Mouse (Mus musculus): Measurements from ENCODE around the gene Slc39a12.

Slc39a12 gene

GRCm38 (mm10) chr2:14388162-14388561, at the start of gene Slc39a12:
Gene Slc39a12 (plus strand): TSS chr2:14388316.
- DNase-seq: no peak

DNA sequence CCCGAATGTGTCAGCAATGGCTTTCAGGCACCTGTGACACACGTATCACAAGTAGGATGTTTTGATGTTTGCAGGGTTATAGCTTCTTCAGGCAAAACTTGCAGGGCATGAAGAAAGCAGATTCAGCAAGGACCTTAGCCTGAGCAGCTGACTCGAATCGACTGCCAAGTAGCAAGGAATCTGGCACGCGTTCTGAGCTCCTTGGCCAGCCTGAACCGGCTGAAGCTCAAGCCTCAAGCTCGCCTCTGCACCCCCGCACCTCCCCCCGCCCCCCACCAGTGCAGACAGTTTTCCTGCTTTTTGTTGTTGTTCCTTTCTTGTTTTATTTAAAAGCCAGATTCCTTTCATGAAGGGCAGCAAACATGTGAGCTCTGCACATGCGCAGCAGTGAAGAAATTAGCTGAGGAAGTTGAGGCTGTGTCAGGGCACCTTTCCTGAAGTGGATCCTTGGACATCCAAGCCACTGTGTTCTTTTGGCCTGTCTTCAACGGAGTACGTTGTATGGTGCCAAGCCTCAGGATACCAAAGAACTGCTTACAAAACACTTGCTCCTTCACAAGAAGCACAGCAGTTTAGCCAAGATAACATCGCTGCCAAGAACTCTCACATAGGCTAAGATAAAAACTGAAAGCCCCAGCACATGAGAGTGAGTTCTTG, 46.3 kb upstream of the Slc39a12 start:
- DNase-seq: no peak

DNA sequence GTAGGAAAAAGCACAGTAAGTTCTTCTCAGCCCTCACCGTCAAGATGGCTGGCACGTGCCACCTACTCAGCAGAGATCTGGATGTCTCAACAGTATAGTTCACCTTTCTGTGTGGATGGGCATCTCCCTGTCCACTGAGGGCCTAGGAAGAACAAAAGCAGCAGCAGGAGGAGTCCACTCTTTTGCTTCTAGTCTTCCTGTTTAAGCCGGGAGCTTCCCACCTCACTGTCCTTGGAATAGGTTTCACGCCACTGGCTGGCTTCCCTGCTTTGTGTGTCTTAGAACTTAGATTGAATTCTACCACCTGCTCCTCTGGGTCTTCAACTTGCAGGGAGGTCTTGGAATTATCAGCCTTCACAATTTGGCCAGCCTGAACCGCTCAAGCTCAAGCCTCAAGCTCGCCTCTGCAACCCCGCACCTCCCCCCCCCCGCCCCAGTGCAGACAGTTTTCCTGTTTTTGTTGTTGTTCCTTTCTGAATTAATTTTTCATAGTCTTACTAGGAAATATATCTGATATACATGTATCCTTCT, 45.7 kb upstream of the Slc39a12 start:
- DNase-seq: no peak

- no peak for DNase-seq
Observed at GRCm38 (mm10) chr2:14388856-14389255, 740 bp downstream of the Slc39a12 start.

DNA sequence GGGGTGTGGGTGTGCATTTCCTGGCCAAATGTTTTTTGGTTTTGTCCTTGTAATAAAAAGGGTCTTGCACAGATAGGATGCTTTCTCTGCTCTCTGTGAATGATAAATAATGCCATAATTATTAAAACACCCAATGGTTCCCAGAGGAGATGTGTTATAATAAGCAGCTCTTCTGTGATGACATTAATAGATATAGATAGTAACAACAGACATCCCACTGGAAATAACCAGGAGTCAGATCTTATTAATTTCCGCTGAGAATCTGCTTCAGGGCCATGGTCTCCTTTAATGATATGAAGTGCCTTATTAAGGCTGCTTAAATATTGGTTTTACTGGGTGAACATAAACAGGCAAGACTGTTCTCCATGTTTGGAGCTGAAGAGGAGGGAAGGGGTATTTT, 2.8 kb downstream of the Slc39a12 start:
- DNase-seq: no peak

DNA sequence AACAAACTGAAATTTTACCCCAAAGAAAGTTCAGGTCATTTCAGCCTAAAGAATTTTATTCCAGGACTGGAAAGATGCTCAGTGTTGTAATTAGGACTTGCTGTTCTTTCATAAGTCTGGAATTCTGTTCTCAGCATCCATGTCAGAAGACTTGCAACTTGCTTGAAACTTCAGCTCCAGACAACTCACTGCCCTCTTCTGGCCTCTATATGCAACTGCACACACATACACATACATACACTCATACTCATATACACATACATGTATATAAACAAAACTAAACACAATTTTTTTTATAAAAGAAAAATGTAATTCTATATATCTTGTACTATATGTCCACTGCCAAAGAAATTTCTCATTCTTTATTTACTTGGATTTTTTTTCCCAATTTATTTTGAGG, 14.9 kb downstream of the Slc39a12 start:
- DNase-seq: no peak

- no peak for DNase-seq
Observed at GRCm38 (mm10) chr2:14428987-14429386, 40.9 kb downstream of the Slc39a12 start.

- no peak for DNase-seq
Observed at GRCm38 (mm10) chr2:14447322-14447721, 59.2 kb downstream of the Slc39a12 start.

- DNase-seq: no peak
Observed at GRCm38 (mm10) chr2:14450866-14451265, 62.8 kb downstream of the Slc39a12 start.

- no peak for DNase-seq
Observed at GRCm38 (mm10) chr2:14454946-14455631, 67.0 kb downstream of the Slc39a12 start.

DNA sequence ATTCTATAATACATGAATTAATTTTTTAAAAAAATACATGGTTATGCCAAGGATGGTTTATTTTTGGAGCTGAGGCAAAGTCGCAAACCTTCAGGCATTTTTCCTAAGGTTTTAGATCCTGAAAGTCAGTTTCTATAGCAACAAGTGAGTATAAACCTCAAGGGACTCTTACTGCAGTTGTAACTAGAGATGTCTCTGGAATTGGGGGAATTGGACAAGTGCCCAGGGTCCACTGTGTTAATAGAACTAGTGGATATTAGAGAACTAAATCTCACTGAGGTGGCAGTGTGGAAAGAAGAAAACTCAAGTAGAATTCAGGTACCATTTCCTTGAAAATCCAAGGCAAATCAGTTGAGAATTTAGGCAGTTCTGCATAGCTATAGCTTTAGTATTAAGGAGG, 76.3 kb downstream of the Slc39a12 start:
- DNase-seq: no peak

DNA sequence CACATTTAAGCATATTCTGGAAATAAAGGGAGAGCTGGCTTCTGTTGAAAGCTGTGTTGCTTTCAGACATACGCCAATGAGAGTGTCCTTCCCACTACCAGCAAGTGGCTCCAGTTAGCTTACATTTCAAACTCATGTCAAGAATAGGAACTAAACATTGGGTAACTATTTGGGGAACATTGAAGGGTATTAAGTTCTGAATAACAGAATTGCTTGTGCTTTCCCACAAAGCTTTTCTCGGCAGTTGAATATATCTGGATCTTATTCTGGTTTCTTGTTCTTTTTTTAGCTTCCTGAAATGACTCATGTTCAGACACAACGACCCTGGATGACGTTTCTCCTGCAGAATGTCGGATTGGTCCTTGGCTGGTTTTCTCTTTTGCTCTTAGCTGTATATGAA, 106.0 kb downstream of the Slc39a12 start:
- DNase-seq: no peak

DNA sequence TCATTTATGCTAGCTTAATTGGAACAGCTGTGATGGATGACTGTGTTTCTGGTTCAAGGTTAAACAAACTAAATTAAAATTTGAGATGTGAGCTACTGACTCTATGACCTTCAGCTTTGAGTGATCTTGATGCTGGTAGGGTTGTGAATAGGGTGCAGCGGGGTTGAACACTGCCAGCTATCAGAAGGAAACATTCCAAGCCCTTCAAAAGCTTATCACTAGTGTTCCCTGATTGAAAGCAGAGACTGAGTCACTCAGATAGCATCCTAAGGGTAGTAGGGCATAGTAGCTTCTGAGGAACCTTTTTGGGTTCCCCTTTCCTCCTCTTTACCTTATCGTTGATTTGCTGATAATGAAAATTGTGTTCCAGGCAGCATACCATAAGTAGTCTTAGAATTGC, 108.0 kb downstream of the Slc39a12 start:
- no peak for DNase-seq

GRCm38 (mm10) chr2:14502482-14502881, 114.4 kb downstream of the Slc39a12 start:
- no peak for DNase-seq

DNA sequence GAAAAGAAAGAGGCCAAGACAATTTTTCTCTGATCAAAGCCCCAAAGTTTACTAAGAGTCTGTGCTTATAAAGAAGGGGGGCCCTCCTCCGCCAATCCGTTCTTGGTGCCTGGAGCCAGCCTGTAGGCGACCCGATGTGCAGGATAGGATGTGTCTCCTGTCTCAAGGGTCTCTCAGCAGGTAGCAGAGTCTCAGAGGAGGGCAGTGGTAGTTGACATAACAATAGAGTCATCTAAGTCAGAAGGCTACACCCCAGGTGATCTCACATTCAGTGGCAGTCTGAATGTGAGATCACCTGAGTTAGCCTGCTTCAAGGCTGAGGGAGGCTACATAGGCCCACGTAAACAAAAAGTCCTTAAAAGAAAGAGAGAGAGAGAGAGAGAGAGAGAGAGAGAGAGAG, 130.1 kb downstream of the Slc39a12 start:
- DNase-seq: no peak

GRCm38 (mm10) chr2:14534325-14535077, 146.4 kb downstream of the Slc39a12 start:
- no peak for DNase-seq

GRCm38 (mm10) chr2:14535246-14535671, 147.1 kb downstream of the Slc39a12 start:
- no peak for DNase-seq

GRCm38 (mm10) chr2:14537781-14538180, 149.7 kb downstream of the Slc39a12 start:
- no peak for DNase-seq

- DNase-seq: no peak
Observed at GRCm38 (mm10) chr2:14543355-14543754, 155.2 kb downstream of the Slc39a12 start.

- no peak for DNase-seq
Observed at GRCm38 (mm10) chr2:14543773-14544172, 155.7 kb downstream of the Slc39a12 start.
